Mouse (Mus musculus) small intestine, adult 2 months (tissue): ENCODE data around the gene Klhdc4.

ENCODE experiments used
- CTCF ChIP-seq: fragments of 200-500 bp; IDR thresholded peaks from 2 replicates; pipeline ENCODE4 v1.5.1; 2012; ENCODE audit warnings: low read depth, mild to moderate bottlenecking, control low read depth, inconsistent platforms, low read length, moderate library complexity, mixed read lengths; ENCODE audit not compliant: insufficient replicate concordance, insufficient read length; ENCODE audit errors: extremely low read depth
- POLR2A ChIP-seq: fragments of 200-500 bp; IDR thresholded peaks from 2 replicates; pipeline ENCODE4 v1.6.1; 2012; ENCODE audit warnings: low read depth, mild to moderate bottlenecking, control low read depth, inconsistent platforms, low read length, moderate library complexity

GRCm38 (mm10) chr8:121844765-121845164 lies 15.4 kb upstream of the Klhdc4 start:
- TF ChIP-seq POLR2A (no peak), CTCF (no peak)
